Mouse (Mus musculus) liver, embryonic 15.5 days (tissue): ENCODE data around the gene Pld3. TPM values are rescaled to one million over a fixed set of nuclear protein-coding genes. Genes with fewer than 3 reads are reported as not detected.
"Not testable (repeated sequence)": the region's sequence is repeated elsewhere in the genome, so short reads cannot be mapped to it uniquely, and the experiment has no call there.

Source experiments
- ATAC-seq: fragments of 200-750 bp; cut with Nextera tagmentation; 2 replicates; pipeline ENCODE4 v1.8.0; 2017; ENCODE audit warnings: moderate number of reproducible peaks, mild to moderate bottlenecking, moderate library complexity; ENCODE audit not compliant: insufficient read depth
- H3K27ac ChIP-seq: fragments of 300-500 bp; sonication (generic); replicated peaks from 2 replicates; pipeline ENCODE4 v1.5.1; 2015; ENCODE audit warnings: mild to moderate bottlenecking, inconsistent platforms
- H3K27me3 ChIP-seq: fragments of 300-500 bp; sonication (generic); 2 replicates; pipeline ENCODE4 v1.6.1; 2015; ENCODE audit warnings: mild to moderate bottlenecking, inconsistent platforms
- H3K36me3 ChIP-seq: fragments of 300-500 bp; sonication (generic); replicated peaks from 2 replicates; pipeline ENCODE4 v1.6.1; 2015; ENCODE audit warnings: moderate library complexity, mild to moderate bottlenecking, inconsistent platforms
- H3K4me1 ChIP-seq: fragments of 300-500 bp; sonication (generic); replicated peaks from 2 replicates; pipeline ENCODE4 v1.6.1; 2015; ENCODE audit warnings: inconsistent platforms
- H3K4me2 ChIP-seq: fragments of 300-500 bp; sonication (generic); 2 replicates; pipeline ENCODE4 v1.6.1; 2015; ENCODE audit warnings: moderate library complexity, mild to moderate bottlenecking, inconsistent platforms
- H3K4me3 ChIP-seq: fragments of 300-500 bp; sonication (generic); replicated peaks from 2 replicates; pipeline ENCODE4 v1.5.1; 2015; ENCODE audit warnings: mild to moderate bottlenecking, inconsistent platforms
- H3K9ac ChIP-seq: fragments of 300-500 bp; sonication (generic); 2 replicates; pipeline ENCODE4 v1.6.1; 2015; ENCODE audit warnings: moderate library complexity, mild to moderate bottlenecking, inconsistent platforms
- H3K9me3 ChIP-seq: fragments of 300-500 bp; sonication (generic); replicated peaks from 2 replicates; pipeline ENCODE4 v1.6.1; 2016; ENCODE audit warnings: inconsistent platforms
- WGBS: fragments of 180-500 bp; shearing (Covaris S2); methylation state at CpG from one replicate; pipeline ENCODE4 v1.1.7; 2015; ENCODE audit warnings: mixed read lengths; ENCODE audit not compliant: insufficient replicate concordance; 5-methylcytosine and 5-hydroxymethylcytosine counted together
- polyA plus RNA-seq: library from polyadenylated mRNA; unstranded; fragments of >200 nt; fragmentation: Nextera tagmentation; extraction: Ambion mirVana; gene quantifications from 2 replicates; pipeline ENCODE4 v1.2.1, GENCODE M21; 2015

Pld3 gene
- polyA plus RNA-seq, 1 experiment from 2014 or later: 76.3 TPM

- H3K36me3 ChIP-seq: no peaks in the 10 kb centered on the region
- H3K27me3 ChIP-seq: no peaks in the 10 kb centered on the region
- peaks cover 14% of the 10 kb centered on the region for H3K4me1 ChIP-seq
- H3K9me3 ChIP-seq: 0 out of 2 replicates have a peak, but pooled peaks cover 3% of the 10 kb centered on the region
- WGBS: 45% methylated on average over 1 of the region's 1 CpGs
- no peak overlapping the region for H3K4me3 ChIP-seq
- no peak overlapping the region for H3K4me2 ChIP-seq
- ATAC-seq: no peak
- H3K9ac ChIP-seq: no peak overlapping the region
- H3K27ac ChIP-seq: no peak overlapping the region
Observed at GRCm38 (mm10) chr7:27520599-27520998, 32.4 kb downstream of the Pld3 start.

GRCm38 (mm10) chr7:27520104-27520503 is 32.9 kb downstream of the Pld3 start:
- Histone ChIP-seq H3K36me3 (no peaks in the 10 kb centered on the region), H3K9me3 (0 out of 2 replicates have a peak, but pooled peaks cover 3% of the 10 kb centered on the region), H3K4me2 (no peak overlapping the region), H3K27me3 (no peaks in the 10 kb centered on the region), H3K27ac (no peak overlapping the region), H3K4me1 (peaks cover 9% of the 10 kb centered on the region), H3K4me3 (no peak overlapping the region), H3K9ac (no peak overlapping the region)
- ATAC-seq: no peak

- no peak overlapping the region for H3K4me3 ChIP-seq
- H3K27ac ChIP-seq: no peak overlapping the region
- ATAC-seq: no peak
- H3K4me1 ChIP-seq: 0 out of 2 replicates have a peak, but pooled peaks cover 2% of the 10 kb centered on the region
- WGBS: 66% methylated on average over 9 of the region's 9 CpGs
- no peaks in the 10 kb centered on the region for H3K36me3 ChIP-seq
- H3K4me2 ChIP-seq: no peak overlapping the region
- no peak overlapping the region for H3K9ac ChIP-seq
- 0 out of 2 replicates have a peak, but pooled peaks cover 3% of the 10 kb centered on the region for H3K9me3 ChIP-seq
- no peaks in the 10 kb centered on the region for H3K27me3 ChIP-seq
Observed at GRCm38 (mm10) chr7:27518314-27518713, 34.7 kb downstream of the Pld3 start.

- no peaks in the 10 kb centered on the region for H3K36me3 ChIP-seq
- ATAC-seq: no peak
- H3K27ac ChIP-seq: no peak overlapping the region
- no peaks in the 10 kb centered on the region for H3K27me3 ChIP-seq
- no peak overlapping the region for H3K4me3 ChIP-seq
- no peak overlapping the region for H3K9ac ChIP-seq
- 0 out of 2 replicates have a peak, but pooled peaks cover 3% of the 10 kb centered on the region for H3K9me3 ChIP-seq
- H3K4me1 ChIP-seq: no peaks in the 10 kb centered on the region
- WGBS: 70% methylated on average over 9 of the region's 9 CpGs
- no peak overlapping the region for H3K4me2 ChIP-seq
Observed at GRCm38 (mm10) chr7:27514961-27515360, 38.1 kb downstream of the Pld3 start.

GRCm38 (mm10) chr7:27510809-27511208 is 42.2 kb downstream of the Pld3 start:
- ATAC-seq: no peak
- Histone ChIP-seq H3K27ac (no peak overlapping the region), H3K9me3 (no peaks in the 10 kb centered on the region), H3K27me3 (no peaks in the 10 kb centered on the region), H3K36me3 (no peaks in the 10 kb centered on the region), H3K4me3 (no peak overlapping the region), H3K9ac (no peak overlapping the region), H3K4me1 (peaks cover 34% of the 10 kb centered on the region), H3K4me2 (no peak overlapping the region)
- WGBS: 75% methylated on average over 2 of the region's 2 CpGs

- Histone ChIP-seq H3K36me3 (no peaks in the 10 kb centered on the region), H3K27ac (peak overlapping the region; percentile 100), H3K4me1 (peaks cover 34% of the 10 kb centered on the region), H3K9ac (peak overlapping the region; percentile 53), H3K9me3 (no peaks in the 10 kb centered on the region), H3K27me3 (no peaks in the 10 kb centered on the region), H3K4me2 (peak overlapping the region; percentile 96), H3K4me3 (peak overlapping the region; percentile 76)
- WGBS: 17% methylated on average over 6 of the region's 6 CpGs
- peak; percentile 83 for ATAC-seq
Observed at GRCm38 (mm10) chr7:27508648-27509005, 44.4 kb downstream of the Pld3 start.

- peak overlapping the region; percentile 76 for H3K4me3 ChIP-seq
- H3K27me3 ChIP-seq: no peaks in the 10 kb centered on the region
- H3K9me3 ChIP-seq: no peaks in the 10 kb centered on the region
- peak overlapping the region; percentile 80 for H3K9ac ChIP-seq
- H3K4me1 ChIP-seq: peaks cover 34% of the 10 kb centered on the region
- peak overlapping the region; percentile 96 for H3K4me2 ChIP-seq
- H3K36me3 ChIP-seq: no peaks in the 10 kb centered on the region
- peak overlapping the region; percentile 100 for H3K27ac ChIP-seq
- under 1% methylated on average over 54 of the region's 54 CpGs for WGBS
- peak; percentile 96 for ATAC-seq
Observed at GRCm38 (mm10) chr7:27507711-27508647, 45.0 kb downstream of the Pld3 start.

GRCm38 (mm10) chr7:27506765-27507370 is 46.1 kb downstream of the Pld3 start:
- Histone ChIP-seq H3K4me3 (peak overlapping the region; percentile 76), H3K27me3 (no peaks in the 10 kb centered on the region), H3K9me3 (no peaks in the 10 kb centered on the region), H3K27ac (peak overlapping the region; percentile 100), H3K4me1 (peaks cover 34% of the 10 kb centered on the region), H3K9ac (peak overlapping the region; percentile 80), H3K36me3 (no peaks in the 10 kb centered on the region), H3K4me2 (peak overlapping the region; percentile 96)
- no peak for ATAC-seq
- WGBS: 36% methylated on average over 9 of the region's 9 CpGs

GRCm38 (mm10) chr7:27501620-27502019 is 51.4 kb downstream of the Pld3 start:
- H3K4me2 ChIP-seq: no peak overlapping the region
- 56% methylated on average over 4 of the region's 4 CpGs for WGBS
- H3K27ac ChIP-seq: no peak overlapping the region
- no peaks in the 10 kb centered on the region for H3K36me3 ChIP-seq
- ATAC-seq: no peak
- H3K4me3 ChIP-seq: no peak overlapping the region
- peaks cover 20% of the 10 kb centered on the region for H3K4me1 ChIP-seq
- H3K9ac ChIP-seq: no peak overlapping the region
- no peaks in the 10 kb centered on the region for H3K9me3 ChIP-seq
- H3K27me3 ChIP-seq: no peaks in the 10 kb centered on the region

- Histone ChIP-seq H3K9me3 (no peaks in the 10 kb centered on the region), H3K4me2 (no peak within 1 kb of the TSS), H3K9ac (no peak within 1 kb of the TSS), H3K27ac (no peak within 1 kb of the TSS), H3K36me3 (no peaks in the 10 kb centered on the region), H3K4me1 (peaks cover 19% of the 10 kb centered on the region), H3K4me3 (no peak within 1 kb of the TSS), H3K27me3 (no peaks in the 10 kb centered on the region)
- ATAC-seq: no peak
- 62% methylated on average over 3 of the region's 3 CpGs for WGBS
Observed at GRCm38 (mm10) chr7:27499036-27499435, 54.0 kb downstream of the Pld3 start, which contains the start of gene Prx. TSS of gene Prx (plus strand) at chr7:27499324.

GRCm38 (mm10) chr7:27494659-27495367 is 58.2 kb downstream of the Pld3 start:
- H3K4me1 ChIP-seq: peaks cover 58% of the 10 kb centered on the region
- WGBS: 66% methylated on average over 9 of the region's 9 CpGs
- H3K9me3 ChIP-seq, H3K9ac ChIP-seq, H3K27ac ChIP-seq, H3K4me3 ChIP-seq, H3K36me3 ChIP-seq, ATAC-seq, H3K4me2 ChIP-seq, H3K27me3 ChIP-seq: not testable (repeated sequence)
